Mouse (Mus musculus) granulocyte monocyte progenitor cell, adult 5-6 weeks (primary cell): ENCODE measurements around the gene Cklf. TPM values are rescaled to one million over a fixed set of nuclear protein-coding genes. Genes with fewer than 3 reads are reported as not detected.
"Not testable (repeated sequence)": the region's sequence is repeated elsewhere in the genome, so short reads cannot be mapped to it uniquely, and the experiment has no call there.

Experiments used
- ATAC-seq: replicated peaks from 2 replicates; pipeline ENCODE4 v1.8.0; 2016; ENCODE audit warnings: mild to moderate bottlenecking, moderate TSS enrichment, inconsistent platforms; ENCODE audit not compliant: poor library complexity, severe bottlenecking
- total RNA-seq, 2 experiments: library from RNA; stranded (forward) in 1 of 2; stranded (reverse) in 1 of 2; fragments of 200-712, 200-1000 nt in 1 of 2; fragments of >200 nt in 1 of 2; fragmentation: Nextera tagmentation in 1 of 2; gene quantifications; 2 replicates each; pipeline ENCODE4 v1.2.3; 2014 to 2017

Gene Cklf
- total RNA-seq, 2 experiments from 2014 or later, result 13.5 to 45.2 TPM

GRCm38 (mm10) chr8:104253016-104253415 is 2.4 kb downstream of the Cklf start:
- peak; percentile 35 for ATAC-seq

GRCm38 (mm10) chr8:104261802-104262201 is 11.1 kb downstream of the Cklf start:
- ATAC-seq, result not testable (repeated sequence)

GRCm38 (mm10) chr8:104264271-104264935 is 13.7 kb downstream of the Cklf start:
- not testable (repeated sequence) for ATAC-seq

GRCm38 (mm10) chr8:104268368-104268767 is 17.7 kb downstream of the Cklf start:
- no peak for ATAC-seq

GRCm38 (mm10) chr8:104268937-104269440 is 18.3 kb downstream of the Cklf start:
- no peak for ATAC-seq

GRCm38 (mm10) chr8:104293081-104293480 is 42.4 kb downstream of the Cklf start, which contains the start of gene Cmtm2a:
Cmtm2a (minus strand) TSS chr8:104293181.
- not testable (repeated sequence) for ATAC-seq

GRCm38 (mm10) chr8:104294396-104294795 is 43.7 kb downstream of the Cklf start:
- ATAC-seq, result no peak

- not testable (repeated sequence) for ATAC-seq
Measured at GRCm38 (mm10) chr8:104301577-104301976, 50.9 kb downstream of the Cklf start.

GRCm38 (mm10) chr8:104302536-104302935 is 51.9 kb downstream of the Cklf start:
- ATAC-seq, result not testable (repeated sequence)

- peak; percentile 59 for ATAC-seq
Measured at GRCm38 (mm10) chr8:104304962-104305361, 54.3 kb downstream of the Cklf start.

GRCm38 (mm10) chr8:104308341-104308740 is 57.7 kb downstream of the Cklf start:
- ATAC-seq, result not testable (repeated sequence)

- ATAC-seq, result not testable (repeated sequence)
Measured at GRCm38 (mm10) chr8:104309441-104310155, 58.9 kb downstream of the Cklf start, which contains the start of the genes Gm45711 and Cmtm1. Gm45711 (minus strand) TSS chr8:104310081. Cmtm1 (minus strand) TSS chr8:104310145.

GRCm38 (mm10) chr8:104312023-104312422 is 61.4 kb downstream of the Cklf start:
- not testable (repeated sequence) for ATAC-seq

- ATAC-seq, result no peak
Measured at GRCm38 (mm10) chr8:104313311-104313710, 62.6 kb downstream of the Cklf start.

Other genes with a start within 250 kb of the Cklf start
- gene Cdh5, start 149.2 kb upstream of the Cklf start, total RNA-seq (2014; fragmentation: Nextera tagmentation), result 0.41 TPM in 1 of 2 replicates, not detected in the other
- gene Cdh5, start 149.2 kb upstream of the Cklf start, total RNA-seq (2017), result not detected in 2 replicates
- not detected in 2 replicates for gene Bean1, start 80.4 kb upstream of the Cklf start, total RNA-seq (2014; fragmentation: Nextera tagmentation)
- not detected in 2 replicates for gene Bean1, start 80.4 kb upstream of the Cklf start, total RNA-seq (2017)
- 11.2 and 15.4 TPM in 2 replicates for gene Tk2, start 2.3 kb upstream of the Cklf start, total RNA-seq (2014; fragmentation: Nextera tagmentation)
- 11.7 and 12.6 TPM in 2 replicates for gene Tk2, start 2.3 kb upstream of the Cklf start, total RNA-seq (2017)
- not detected in 2 replicates for gene Cmtm2a, start 42.3 kb downstream of the Cklf start, total RNA-seq (2014; fragmentation: Nextera tagmentation)
- not detected in 2 replicates for gene Cmtm2a, start 42.3 kb downstream of the Cklf start, total RNA-seq (2017)
- gene Gm45711, start 59.2 kb downstream of the Cklf start, total RNA-seq (2014; fragmentation: Nextera tagmentation), result not detected in 2 replicates
- not detected in 2 replicates for gene Gm45711, start 59.2 kb downstream of the Cklf start, total RNA-seq (2017)
- gene Cmtm1, start 59.3 kb downstream of the Cklf start, total RNA-seq (2014; fragmentation: Nextera tagmentation), result not detected in 2 replicates
- not detected in 2 replicates for gene Cmtm1, start 59.3 kb downstream of the Cklf start, total RNA-seq (2017)
- not detected in 2 replicates for gene Gm11020, start 70.7 kb downstream of the Cklf start, total RNA-seq (2014; fragmentation: Nextera tagmentation)
- gene Gm11020, start 70.7 kb downstream of the Cklf start, total RNA-seq (2017), result not detected in 2 replicates
- gene Cmtm2b, start 71.4 kb downstream of the Cklf start, total RNA-seq (2014; fragmentation: Nextera tagmentation), result not detected in 2 replicates
- gene Cmtm2b, start 71.4 kb downstream of the Cklf start, total RNA-seq (2017), result not detected in 2 replicates
- 37.4 and 54.3 TPM in 2 replicates for gene Cmtm3, start 88.5 kb downstream of the Cklf start, total RNA-seq (2014; fragmentation: Nextera tagmentation)
- 16.2 and 18.6 TPM in 2 replicates for gene Cmtm3, start 88.5 kb downstream of the Cklf start, total RNA-seq (2017)
- gene Cmtm4, start 144.9 kb downstream of the Cklf start, total RNA-seq (2014; fragmentation: Nextera tagmentation), result 0.58 and 1.4 TPM in 2 replicates
- gene Cmtm4, start 144.9 kb downstream of the Cklf start, total RNA-seq (2017), result 0.31 and 0.90 TPM in 2 replicates
- gene Dync1li2, start 192.2 kb downstream of the Cklf start, total RNA-seq (2014; fragmentation: Nextera tagmentation), result 13.9 and 21.2 TPM in 2 replicates
- 43.4 and 44.1 TPM in 2 replicates for gene Dync1li2, start 192.2 kb downstream of the Cklf start, total RNA-seq (2017)